Comparison of ENCODE assay signal across 9 mouse cellular contexts in the genomic region with DNA sequence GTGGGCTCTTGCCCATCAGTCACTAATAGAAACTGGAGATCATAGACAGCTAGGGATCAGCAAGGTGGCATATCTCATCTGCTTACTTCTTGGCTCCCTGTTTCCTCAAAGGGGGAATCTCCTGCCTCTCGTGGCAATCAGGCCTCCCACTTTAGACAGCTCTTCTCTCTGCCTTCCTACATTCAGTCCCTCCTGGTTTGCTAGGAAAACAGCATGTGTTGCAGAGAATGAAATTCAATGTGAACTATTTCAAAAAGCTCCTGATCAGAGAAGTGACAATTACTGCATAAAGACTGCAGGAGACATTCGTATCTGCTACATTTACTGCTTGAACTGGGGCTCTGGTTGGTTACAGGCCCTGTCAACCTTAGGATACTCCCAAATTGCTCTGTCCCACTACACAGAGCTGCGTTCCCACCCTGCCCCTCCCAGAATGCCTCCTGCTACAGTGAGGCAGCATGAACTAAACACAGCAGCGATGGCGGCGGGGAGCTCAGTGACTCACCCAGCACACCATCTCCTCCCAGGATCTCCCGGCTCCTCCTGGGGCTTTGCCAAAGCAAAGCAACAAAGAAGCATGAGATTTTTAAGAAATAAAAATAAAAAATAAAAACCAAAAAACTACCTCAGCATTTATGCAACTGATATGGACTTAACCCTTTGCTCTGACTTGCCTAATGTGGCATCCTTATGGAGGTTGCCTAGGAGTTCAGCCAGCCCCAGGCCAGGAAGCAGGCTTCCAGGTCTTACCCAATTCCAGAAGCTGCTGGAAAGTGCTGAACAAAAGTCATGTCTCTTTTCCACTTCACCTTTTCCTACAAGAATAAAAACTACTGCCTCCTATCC. TPM values are rescaled to one million over a fixed set of nuclear protein-coding genes. Genes with fewer than 3 reads are reported as not detected.
A peak's percentile ranks its signal among the peaks of the same experiment; 100 is the strongest.
DNase-seq lines count a peak whose midpoint lies in the region; ATAC-seq and TF ChIP-seq lines count a peak whose summit lies in the region.
"Had no signal": no experiment of that assay in that cellular context is flagged by ENCODE, and none has a peak within 500 bp of the region (broad histone marks: within the 10 kb centered on the region; RNA-seq: fewer than 3 reads in every experiment).

No protein-coding gene starts in this region.

- no peaks in the 10 kb centered on the region for H3K9me3 ChIP-seq in hindbrain, embryonic 13.5 days

- TF ChIP-seq POLR2A in liver, adult 2 months (IDR thresholded peaks at IDR 0.05; ENCODE audit: extremely low read depth, insufficient read depth, low read length), result no peak

- H3K27me3 ChIP-seq in liver, adult 2 months (ENCODE audit: control insufficient read depth, insufficient read depth, low read length), result no peaks in the 10 kb centered on the region
- no peaks in the 10 kb centered on the region for H3K27me3 ChIP-seq in hindbrain, embryonic 13.5 days

- intact Hi-C loops in gastrocnemius, adult 2 months (cut with DNase I), result no loop called here
- intact Hi-C loops in gastrocnemius, postnatal 36 days (cut with DNase I), result no loop called here

- peaks cover 16% of the 10 kb centered on the region for H3K4me1 ChIP-seq in liver, adult 2 months (ENCODE audit: control insufficient read depth, insufficient read depth, low read length)
- peaks cover 23% of the 10 kb centered on the region for H3K4me1 ChIP-seq in hindbrain, embryonic 13.5 days (replicated peaks)

- no peak for TF ChIP-seq CTCF in gastrocnemius, adult 2 months (IDR thresholded peaks at IDR 0.05)
- no peak for TF ChIP-seq CTCF in liver, adult 2 months (IDR thresholded peaks at IDR 0.05; ENCODE audit: low read depth, low read length)

- peaks cover 6% of the 10 kb centered on the region; the same call in 1 of the 2 replicates for H3K79me2 ChIP-seq in liver, adult 2 months (ENCODE audit: control insufficient read depth, insufficient read depth, low read length)

- H3K27ac ChIP-seq in gastrocnemius, adult 2 months, result peak overlapping the region; percentile 89
- H3K27ac ChIP-seq in liver, adult 2 months (replicated peaks; ENCODE audit: insufficient read depth, low read depth, low read length), result peak overlapping the region; percentile 43
- H3K27ac ChIP-seq in hindbrain, embryonic 13.5 days, result no peak overlapping the region

- H3K36me3 ChIP-seq in liver, adult 2 months (ENCODE audit: control insufficient read depth, insufficient read depth, low read length), result no peaks in the 10 kb centered on the region
- 0 out of 2 replicates have a peak, but pooled peaks cover 4% of the 10 kb centered on the region for H3K36me3 ChIP-seq in hindbrain, embryonic 13.5 days

- H3K4me2 ChIP-seq in hindbrain, embryonic 13.5 days, result no peak overlapping the region

- DNase-seq in gastrocnemius, adult 2 months, result peak; percentile 58
- DNase-seq in gastrocnemius, postnatal 36 days, result no peak
- no peak for DNase-seq in liver, adult 2 months (ENCODE audit: extremely low read depth, low read depth, low spot score)
- DNase-seq in liver, result no peak
- DNase-seq in adrenal gland, postnatal 25 days, result peak; percentile 69
- DNase-seq in right cerebral cortex, postnatal 14 days, result peak; percentile 54
- DNase-seq in frontal cortex, postnatal 10 days (ENCODE audit: low spot score in 2 of 2), result no peak
- DNase-seq: midbrain, embryonic 14.5 days had no signal

- H3K4me3 ChIP-seq in gastrocnemius, adult 2 months, result peak overlapping the region; percentile 28; the same call in 1 of the 2 replicates
- H3K4me3 ChIP-seq in liver, adult 2 months (ENCODE audit: insufficient read depth, low read depth, low read length), result no peak overlapping the region
- H3K4me3 ChIP-seq in hindbrain, embryonic 13.5 days, result no peak overlapping the region

- H3K9ac ChIP-seq in liver, adult 2 months (ENCODE audit: low read depth, low read length), result no peak overlapping the region
- no peak overlapping the region for H3K9ac ChIP-seq in hindbrain, embryonic 13.5 days

- no peak for ATAC-seq in hindbrain, embryonic 13.5 days (ENCODE audit: low FRiP score)

- WGBS in liver, adult 2 months, result 71% methylated on average over 7 of the region's 7 CpGs
- WGBS in hindbrain, embryonic 13.5 days, result 91% methylated on average over 7 of the region's 7 CpGs

RNA-seq across cellular contexts. Expression of a gene that starts 34.7 kb away (rescaled TPM):
- 1 to 10 TPM; 1.6 to 2.0 TPM for total RNA-seq in gastrocnemius, adult 2 months (2021)
- 1 to 10 TPM; 1.8 to 2.1 TPM for total RNA-seq in gastrocnemius, postnatal 36 days (2021)
- 0.13 and 0.55 TPM in 2 replicates for total RNA-seq in liver, adult 2 months (2014; rRNA removed)
- polyA plus RNA-seq in liver, adult 2 months (2012; rRNA removed), result 0.10 and 0.57 TPM in 2 replicates
- 5.6 and 6.0 TPM in 2 replicates for total RNA-seq in adrenal gland, postnatal 25 days (2021)
- polyA plus RNA-seq in hindbrain, embryonic 13.5 days (2015; fragmentation: Nextera tagmentation; extraction: Ambion mirVana), result 30.2 and 32.0 TPM in 2 replicates

RNA-seq across cellular contexts. Expression of a gene that starts 39.8 kb away (rescaled TPM):
- 10 to 100 TPM; 36.9 to 37.1 TPM for total RNA-seq in gastrocnemius, adult 2 months (2021)
- 10 to 100 TPM; 28.9 to 33.5 TPM for total RNA-seq in gastrocnemius, postnatal 36 days (2021)
- 4.6 and 7.0 TPM in 2 replicates for total RNA-seq in liver, adult 2 months (2014; rRNA removed)
- 17.2 and 19.8 TPM in 2 replicates for polyA plus RNA-seq in liver, adult 2 months (2012; rRNA removed)
- 85.5 and 96.0 TPM in 2 replicates for total RNA-seq in adrenal gland, postnatal 25 days (2021)
- polyA plus RNA-seq in hindbrain, embryonic 13.5 days (2015; fragmentation: Nextera tagmentation; extraction: Ambion mirVana), result 40.9 and 42.5 TPM in 2 replicates

Comparison
In these comparisons a context has a peak if more than half of its experiments do, and no peak if none do; other contexts are left out.
1. DNase-seq: peak in gastrocnemius, adult 2 months (single experiment), adrenal gland, postnatal 25 days (single experiment) and right cerebral cortex, postnatal 14 days (single experiment); none in gastrocnemius, postnatal 36 days (0 of 2), liver, adult 2 months (single experiment), liver (single experiment) and frontal cortex, postnatal 10 days (0 of 2).